Mouse (Mus musculus): Measurements from ENCODE around the gene Bhlhe41.

GRCm38 (mm10) chr6:145809566-145809965 lies 55.8 kb downstream of the Bhlhe41 start:
- TF ChIP-seq POLR2A (IDR thresholded peaks at IDR 0.05; ENCODE audit: insufficient read depth, low read depth, low read length) (no peak), CTCF (IDR thresholded peaks at IDR 0.05; ENCODE audit: insufficient read depth, low read depth, low read length) (no peak)
